Mouse (Mus musculus) CH12.LX (cell line): Measurements from ENCODE around the gene Adra2b. TPM values are rescaled to one million over a fixed set of nuclear protein-coding genes. Genes with fewer than 3 reads are reported as not detected.

Experiments used
- DNase-seq: peaks from one replicate; pipeline ENCODE4 v3.0.0-alpha.2; 2013; ENCODE audit errors: extremely low read depth
- H3K27ac ChIP-seq: 2 replicates; pipeline ENCODE4 v1.5.1; 2012; ENCODE audit warnings: low read depth, mild to moderate bottlenecking, control low read depth, moderate library complexity; ENCODE audit not compliant: insufficient read depth
- H3K27me3 ChIP-seq: replicated peaks from 2 replicates; pipeline ENCODE3; 2012; ENCODE audit warnings: inconsistent platforms
- H3K36me3 ChIP-seq, 2 experiments: replicated peaks in 1 of 2; 2 replicates each; pipeline versions ENCODE3 to v1.6.1; 2012; ENCODE audit warnings: inconsistent platforms in 1 of 2, low read length in 1 of 2, mild to moderate bottlenecking in 1 of 2, mixed read lengths in 1 of 2, moderate library complexity in 1 of 2; ENCODE audit not compliant: control insufficient read depth in 1 of 2, insufficient read depth in 1 of 2
- H3K4me1 ChIP-seq, 2 experiments: 2 replicates each; pipeline ENCODE4 v1.6.1; 2012; ENCODE audit warnings: inconsistent platforms in 1 of 2, moderate library complexity in 1 of 2; ENCODE audit not compliant: insufficient read depth in 2 of 2, control insufficient read depth in 1 of 2
- H3K4me2 ChIP-seq: 2 replicates; pipeline ENCODE4 v1.6.1; 2012; ENCODE audit warnings: low read depth, mild to moderate bottlenecking, control low read depth; ENCODE audit not compliant: poor library complexity, insufficient read depth, severe bottlenecking
- H3K4me3 ChIP-seq, 3 experiments: fragments of 150-350 bp in 1 of 3; sonication (generic) in 1 of 3; replicated peaks in 1 of 3; 2 replicates each; pipeline versions ENCODE3 to v1.5.1; 2011 to 2012; ENCODE audit warnings: low read depth in 2 of 3, low read length in 2 of 3, mild to moderate bottlenecking in 2 of 3, moderate library complexity in 2 of 3, control low read depth in 1 of 3, improper control_type of control experiment in 1 of 3, inconsistent platforms in 1 of 3, mixed read lengths in 1 of 3; ENCODE audit not compliant: poor library complexity in 1 of 3
- H3K79me2 ChIP-seq: replicated peaks from 2 replicates; pipeline ENCODE4 v1.6.1; 2012; ENCODE audit warnings: mild to moderate bottlenecking, moderate library complexity; ENCODE audit not compliant: control insufficient read depth, poor library complexity, insufficient read depth, severe bottlenecking; ENCODE audit errors: extremely low read depth
- H3K9ac ChIP-seq: 2 replicates; pipeline ENCODE4 v1.6.1; 2012; ENCODE audit warnings: low read depth, mild to moderate bottlenecking, control low read depth, moderate library complexity; ENCODE audit not compliant: insufficient read depth
- H3K9me3 ChIP-seq: replicated peaks from 2 replicates; pipeline ENCODE3; 2012; ENCODE audit warnings: low read length, inconsistent platforms, mixed read lengths
- BHLHE40 ChIP-seq: IDR thresholded peaks from 2 replicates; pipeline ENCODE4 v1.6.1; 2011; ENCODE audit warnings: mild to moderate bottlenecking, low read depth, low read length, improper control_type of control experiment
- CHD1 ChIP-seq: IDR thresholded peaks from 2 replicates; pipeline ENCODE4 v1.6.1; 2012; ENCODE audit warnings: low read depth, low read length, improper control_type of control experiment, inconsistent platforms
- CTCF ChIP-seq, 2 experiments: IDR thresholded peaks in 1 of 2; conservative IDR thresholded peaks in 1 of 2; 2 replicates each; pipeline ENCODE4 v1.5.1; 2011 to 2012; ENCODE audit warnings: low read depth in 2 of 2, low read length in 2 of 2, improper control_type of control experiment in 1 of 2, inconsistent platforms in 1 of 2, mild to moderate bottlenecking in 1 of 2, moderate library complexity in 1 of 2
- ELF1 ChIP-seq: IDR thresholded peaks from 2 replicates; pipeline ENCODE4 v1.6.1; 2014; ENCODE audit warnings: low read depth, mild to moderate bottlenecking, inconsistent platforms, low read length, improper control_type of control experiment
- EP300 ChIP-seq: IDR thresholded peaks from 2 replicates; pipeline ENCODE4 v1.6.1; 2011; ENCODE audit warnings: low read length, improper control_type of control experiment
- ETS1 ChIP-seq: conservative IDR thresholded peaks from 2 replicates; pipeline ENCODE4 v1.6.1; 2012; ENCODE audit warnings: low read depth, mild to moderate bottlenecking, inconsistent platforms, low read length, improper control_type of control experiment, moderate library complexity
- HCFC1 ChIP-seq: IDR thresholded peaks from 2 replicates; pipeline ENCODE4 v1.6.1; 2012; ENCODE audit warnings: low read depth, mild to moderate bottlenecking, inconsistent platforms, low read length, improper control_type of control experiment
- IRF4 ChIP-seq: IDR thresholded peaks from 2 replicates; pipeline ENCODE4 v1.6.1; 2014; ENCODE audit warnings: low read depth, mild to moderate bottlenecking, inconsistent platforms, low read length, improper control_type of control experiment
- JUND ChIP-seq: conservative IDR thresholded peaks from 2 replicates; pipeline ENCODE4 v1.6.1; 2011; ENCODE audit warnings: low read depth, low read length, improper control_type of control experiment
- KAT2A ChIP-seq: IDR thresholded peaks from 2 replicates; pipeline ENCODE4 v1.6.1; 2012; ENCODE audit warnings: low read length, improper control_type of control experiment, inconsistent platforms; ENCODE audit not compliant: insufficient replicate concordance
- MAZ ChIP-seq: IDR thresholded peaks from 2 replicates; pipeline ENCODE4 v1.6.1; 2012; ENCODE audit warnings: low read depth, mild to moderate bottlenecking, inconsistent platforms, low read length, improper control_type of control experiment, moderate library complexity
- MEF2A ChIP-seq: IDR thresholded peaks from 2 replicates; pipeline ENCODE4 v1.6.1; 2014; ENCODE audit warnings: low read depth, mild to moderate bottlenecking, inconsistent platforms, low read length, improper control_type of control experiment, borderline replicate concordance
- MXI1 ChIP-seq: IDR thresholded peaks from 2 replicates; pipeline ENCODE4 v1.6.1; 2011; ENCODE audit warnings: mild to moderate bottlenecking, low read depth, low read length, improper control_type of control experiment
- MYC ChIP-seq: IDR thresholded peaks from 2 replicates; pipeline ENCODE4 v1.6.1; 2011; ENCODE audit warnings: low read depth, mild to moderate bottlenecking, improper control_type of control experiment, low read length
- NELFE ChIP-seq: IDR thresholded peaks from 2 replicates; pipeline ENCODE4 v1.6.1; 2011; ENCODE audit warnings: low read depth, low read length, improper control_type of control experiment
- NRF1 ChIP-seq: IDR thresholded peaks from 2 replicates; pipeline ENCODE4 v1.6.1; 2014; ENCODE audit warnings: low read depth, mild to moderate bottlenecking, inconsistent platforms, low read length, improper control_type of control experiment, moderate library complexity
- PAX5 ChIP-seq: IDR thresholded peaks from 2 replicates; pipeline ENCODE4 v1.6.1; 2012; ENCODE audit warnings: low read length, inconsistent platforms, mixed read lengths
- POLR2A ChIP-seq: IDR thresholded peaks from 2 replicates; pipeline ENCODE4 v1.6.1; 2011; ENCODE audit warnings: low read depth, mild to moderate bottlenecking, improper control_type of control experiment, low read length
- POLR2AphosphoS2 ChIP-seq: IDR thresholded peaks from 2 replicates; pipeline ENCODE4 v1.6.1; 2011; ENCODE audit warnings: low read depth, low read length, improper control_type of control experiment
- RAD21 ChIP-seq: IDR thresholded peaks from 2 replicates; pipeline ENCODE4 v1.6.1; 2011; ENCODE audit warnings: low read depth, mild to moderate bottlenecking, low read length, improper control_type of control experiment, moderate library complexity
- RCOR1 ChIP-seq: conservative IDR thresholded peaks from 2 replicates; pipeline ENCODE4 v1.6.1; 2012; ENCODE audit warnings: low read depth, mild to moderate bottlenecking, inconsistent platforms, low read length, improper control_type of control experiment
- SIN3A ChIP-seq: IDR thresholded peaks from 2 replicates; pipeline ENCODE4 v1.6.1; 2012; ENCODE audit warnings: low read length, improper control_type of control experiment, inconsistent platforms
- SMC3 ChIP-seq: IDR thresholded peaks from 2 replicates; pipeline ENCODE4 v1.6.1; 2011; ENCODE audit warnings: low read depth, low read length, improper control_type of control experiment
- TBP ChIP-seq: conservative IDR thresholded peaks from 2 replicates; pipeline ENCODE4 v1.6.1; 2011; ENCODE audit warnings: low read depth, low read length, improper control_type of control experiment
- TCF12 ChIP-seq: IDR thresholded peaks from 2 replicates; pipeline ENCODE4 v1.6.1; 2014; ENCODE audit warnings: low read depth, mild to moderate bottlenecking, inconsistent platforms, low read length, improper control_type of control experiment
- UBTF ChIP-seq: IDR thresholded peaks from 2 replicates; pipeline ENCODE4 v1.6.1; 2012; ENCODE audit warnings: low read depth, mild to moderate bottlenecking, inconsistent platforms, low read length, improper control_type of control experiment, moderate library complexity
- USF1 ChIP-seq: IDR thresholded peaks from 2 replicates; pipeline ENCODE4 v1.6.1; 2014; ENCODE audit warnings: low read depth, mild to moderate bottlenecking, inconsistent platforms, low read length, improper control_type of control experiment
- USF2 ChIP-seq: conservative IDR thresholded peaks from 2 replicates; pipeline ENCODE4 v1.6.1; 2011; ENCODE audit warnings: low read depth, low read length, improper control_type of control experiment
- ZKSCAN1 ChIP-seq: IDR thresholded peaks from 2 replicates; pipeline ENCODE4 v1.6.1; 2012; ENCODE audit warnings: low read depth, inconsistent platforms, low read length, improper control_type of control experiment, borderline replicate concordance
- ZMIZ1 ChIP-seq: IDR thresholded peaks from 2 replicates; pipeline ENCODE4 v1.6.1; 2012; ENCODE audit warnings: low read depth, mild to moderate bottlenecking, inconsistent platforms, low read length, improper control_type of control experiment
- ZNF384 ChIP-seq: IDR thresholded peaks from 2 replicates; pipeline ENCODE4 v1.6.1; 2012; ENCODE audit warnings: low read depth, low read length, improper control_type of control experiment, inconsistent platforms
- dilution Hi-C: fragments of 300-500 bp; cut with MboI; formaldehyde crosslinking; loops from 2 replicates; pipeline ENCODE4 v1.14.3; 2020; ENCODE audit warnings: low sequenced_read_pairs; ENCODE audit not compliant: extremely low pct_unique_long_range_greater_than_20kb, extremely low pct_ligation_motif_present
- in situ Hi-C: fragments of 300-500 bp; cut with MboI; formaldehyde crosslinking; loops from 3 replicates; pipeline ENCODE4 v1.14.3; 2019; ENCODE audit warnings: low sequenced_read_pairs, low pct_ligation_motif_present, low pct_unique_long_range_greater_than_20kb, mixed read lengths
- polyA plus RNA-seq: library from polyadenylated mRNA; unstranded; fragments of >175 nt; gene quantifications from 2 replicates; pipeline ENCODE4 v1.2.1, GENCODE M21; 2012; ENCODE audit warnings: low read depth; ENCODE audit not compliant: insufficient read length
- total RNA-seq, 2 experiments: library from RNA; depleted of rRNA; stranded (reverse); fragments of 300-350 nt in 1 of 2; fragments of >200 nt in 1 of 2; gene quantifications; 2 replicates each; pipeline ENCODE4 v1.2.3; 2012 to 2014

Gene Adra2b
- total and polyA plus RNA-seq, 3 experiments, result 0.08 TPM; not detected in 2

GRCm38 (mm10) chr2:127337531-127337930 lies 25.5 kb upstream of the Adra2b start:
- H3K4me1 ChIP-seq, result peaks cover 25 to 43% of the 10 kb centered on the region in 2 experiments
- dilution Hi-C loops (no loop called here), in situ Hi-C loops (no loop called here)
- H3K9me3 ChIP-seq, result no peaks in the 10 kb centered on the region
- H3K27me3 ChIP-seq, result no peaks in the 10 kb centered on the region
- H3K4me3 ChIP-seq, result peak overlapping the region; percentile 94 to 99 (median 95)
- TF ChIP-seq ETS1 (peak; percentile 6; the same call in 1 of the 2 replicates), UBTF (no peak), BHLHE40 (peak; percentile 1; the same call in 1 of the 2 replicates), SIN3A (peak; percentile 78), MYC (no peak), TCF12 (peak; percentile 61)
- peak overlapping the region; percentile 88 for H3K9ac ChIP-seq
- peak overlapping the region; percentile 25 for H3K4me2 ChIP-seq
- peaks cover 17% of the 10 kb centered on the region for H3K79me2 ChIP-seq
- H3K36me3 ChIP-seq, result peaks cover 2 to 27% of the 10 kb centered on the region in 2 experiments
- H3K27ac ChIP-seq, result peak overlapping the region; percentile 87
- peak; percentile 80 for DNase-seq

GRCm38 (mm10) chr2:127338012-127338411 lies 25.0 kb upstream of the Adra2b start:
- Histone ChIP-seq H3K9me3 (no peaks in the 10 kb centered on the region), H3K4me2 (peak overlapping the region; percentile 25), H3K27me3 (no peaks in the 10 kb centered on the region), H3K9ac (peak overlapping the region; percentile 88; the same call in 1 of the 2 replicates), H3K36me3 (peaks cover 2 to 27% of the 10 kb centered on the region in 2 experiments), H3K27ac (peak overlapping the region; percentile 32), H3K4me1 (peaks cover 20 to 38% of the 10 kb centered on the region in 2 experiments), H3K79me2 (peaks cover 17% of the 10 kb centered on the region), H3K4me3 (peak overlapping the region; percentile 16 to 99 (median 95))
- dilution Hi-C loops, result no loop called here
- peak; percentile 60 for DNase-seq
- in situ Hi-C loops, result no loop called here
- TF ChIP-seq ZNF384 (no peak), MAZ (no peak), MEF2A (no peak), ELF1 (no peak), SMC3 (no peak), JUND (0 out of 2 replicates have a peak, but pooled peaks have one; percentile 12), KAT2A (0 out of 2 replicates have a peak, but pooled peaks have one; percentile 31), POLR2A (no peak), EP300 (no peak; the same call in 1 of the 2 replicates), NELFE (peak; percentile 43; the same call in 1 of the 2 replicates), UBTF (no peak), ZKSCAN1 (no peak), CHD1 (0 out of 2 replicates have a peak, but pooled peaks have one; percentile 75), NRF1 (no peak), RAD21 (no peak), CTCF (conservative IDR thresholded peaks at IDR 0.05 in 1 of 2, IDR thresholded peaks at IDR 0.05 in 1 of 2; ENCODE audit: low read depth in 2 of 2, low read length in 2 of 2) (no peak), USF1 (no peak; the same call in 1 of the 2 replicates), TCF12 (no peak), HCFC1 (peak; percentile 31; the same call in 1 of the 2 replicates), POLR2AphosphoS2 (0 out of 2 replicates have a peak, but pooled peaks have one; percentile 26), ZMIZ1 (no peak; the same call in 1 of the 2 replicates), SIN3A (peak; percentile 75; the same call in 1 of the 2 replicates), USF2 (0 out of 2 replicates have a peak, but pooled peaks have one; percentile 14), RCOR1 (0 out of 2 replicates have a peak, but pooled peaks have one; percentile 56), MXI1 (peak; percentile 56), TBP (no peak), IRF4 (peak; percentile 48), MYC (0 out of 2 replicates have a peak, but pooled peaks have one; percentile 24), BHLHE40 (0 out of 2 replicates have a peak, but pooled peaks have one; percentile 36), PAX5 (no peak)
